Mouse (Mus musculus) heart, embryonic 16.5 days (tissue): ENCODE measurements around the gene Nacc1. TPM values are rescaled to one million over a fixed set of nuclear protein-coding genes. Genes with fewer than 3 reads are reported as not detected.

Source experiments
- ATAC-seq: fragments of 200-750 bp; cut with Nextera tagmentation; replicated peaks from 2 replicates; pipeline ENCODE4 v1.8.0; 2017; ENCODE audit warnings: moderate number of reproducible peaks; ENCODE audit not compliant: insufficient read depth, low FRiP score; ENCODE audit errors: extremely low read depth
- H3K27ac ChIP-seq: fragments of 300-500 bp; sonication (generic); 2 replicates; pipeline ENCODE4 v1.5.1; 2014; ENCODE audit warnings: mild to moderate bottlenecking, low read length, control low read depth, moderate library complexity
- H3K27me3 ChIP-seq: fragments of 300-500 bp; sonication (generic); 2 replicates; pipeline ENCODE4 v1.6.1; 2014; ENCODE audit warnings: low read length, mixed read lengths; ENCODE audit not compliant: control insufficient read depth, insufficient read depth
- H3K36me3 ChIP-seq: fragments of 300-500 bp; sonication (generic); 2 replicates; pipeline ENCODE4 v1.6.1; 2014; ENCODE audit not compliant: control insufficient read depth, insufficient read depth
- H3K4me1 ChIP-seq: fragments of 300-500 bp; sonication (generic); 2 replicates; pipeline ENCODE4 v1.6.1; 2014; ENCODE audit warnings: low read length, mixed read lengths; ENCODE audit not compliant: control insufficient read depth, insufficient read depth
- H3K4me2 ChIP-seq: fragments of 300-500 bp; sonication (generic); 2 replicates; pipeline ENCODE4 v1.6.1; 2014; ENCODE audit warnings: low read depth, mild to moderate bottlenecking, control low read depth, low read length
- H3K4me3 ChIP-seq: fragments of 300-500 bp; sonication (generic); 2 replicates; pipeline ENCODE4 v1.5.1; 2014; ENCODE audit warnings: mild to moderate bottlenecking, control low read depth, low read length
- H3K9ac ChIP-seq: fragments of 300-500 bp; sonication (generic); 2 replicates; pipeline ENCODE4 v1.6.1; 2014; ENCODE audit warnings: low read length, control low read depth
- H3K9me3 ChIP-seq: fragments of 300-500 bp; sonication (generic); replicated peaks from 2 replicates; pipeline ENCODE4 v1.6.1; 2016; ENCODE audit warnings: low read length; ENCODE audit not compliant: control insufficient read depth
- WGBS: fragments of 180-500 bp; shearing (Covaris S2); extraction: QIAGEN DNeasy Blood & Tissue Kit; methylation state at CpG from one replicate; pipeline ENCODE4 v1.1.7; 2014; 5-methylcytosine and 5-hydroxymethylcytosine counted together
- polyA plus RNA-seq: library from polyadenylated mRNA; unstranded; fragments of >200 nt; fragmentation: Nextera tagmentation; extraction: Ambion mirVana; gene quantifications from 2 replicates; pipeline ENCODE4 v1.2.1, GENCODE M21; 2015

Gene Nacc1
- 11.7 and 14.4 TPM in 2 replicates for polyA plus RNA-seq

DNA sequence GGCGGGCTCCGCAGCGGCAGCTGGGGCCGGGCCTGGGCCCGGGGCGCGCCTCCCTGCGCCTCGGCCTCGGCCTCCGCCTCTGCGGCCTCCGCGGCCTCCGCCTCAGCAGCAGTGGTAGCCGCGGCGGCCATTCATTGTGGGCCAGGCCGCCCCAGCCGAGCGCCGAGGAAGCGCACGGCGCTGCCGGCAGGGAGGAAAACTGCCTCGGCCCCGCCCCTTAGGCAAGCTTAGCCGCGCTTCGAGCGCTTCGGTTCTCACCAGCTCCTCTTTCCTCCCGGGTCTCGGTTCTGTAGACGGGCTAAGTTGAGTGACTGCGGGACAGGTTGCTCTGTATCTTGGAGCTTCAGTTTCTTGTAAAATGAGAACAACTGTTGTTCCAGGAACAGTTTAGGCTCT lies at the start of gene Nacc1:
TSS of gene Nacc1 (minus strand) at position 158 of the 396 bp plus-strand sequence.
- H3K9me3 ChIP-seq = no peaks in the 10 kb centered on the region
- H3K9ac ChIP-seq = peak within 1 kb of the TSS; percentile 99
- H3K36me3 ChIP-seq = peaks cover 8% of the 10 kb centered on the region
- peak within 1 kb of the TSS; percentile 95 for H3K4me3 ChIP-seq
- H3K4me1 ChIP-seq = peaks cover 31% of the 10 kb centered on the region
- no peaks in the 10 kb centered on the region for H3K27me3 ChIP-seq
- WGBS = under 1% methylated on average over 37 of the region's 37 CpGs
- peak; percentile 77 for ATAC-seq
- peak within 1 kb of the TSS; percentile 89 for H3K27ac ChIP-seq
- peak within 1 kb of the TSS; percentile 87 for H3K4me2 ChIP-seq

DNA sequence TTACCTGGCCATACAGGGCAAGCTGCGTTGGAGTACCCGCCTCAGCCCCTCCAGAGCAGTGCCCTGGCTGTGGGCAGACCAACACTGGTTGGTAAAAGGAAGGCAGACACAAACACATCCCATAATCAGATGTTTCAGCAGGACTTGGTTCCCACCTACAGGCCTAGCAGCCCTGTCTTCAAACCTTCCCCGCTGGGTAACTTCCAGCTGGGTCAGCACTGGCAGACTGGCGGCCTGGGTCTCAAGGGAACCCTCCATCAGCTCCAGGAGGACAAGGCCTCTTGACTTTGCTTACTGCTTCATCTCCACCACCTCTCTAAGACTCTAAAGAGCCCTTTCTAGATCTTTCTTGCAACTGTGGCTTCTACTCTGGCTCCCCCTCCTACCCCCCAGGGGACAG lies 48.9 kb upstream of the Nacc1 start:
- ATAC-seq = no peak
- 87% methylated on average over 4 of the region's 4 CpGs for WGBS
- Histone ChIP-seq H3K27ac (no peak overlapping the region), H3K27me3 (no peaks in the 10 kb centered on the region), H3K9ac (no peak overlapping the region; the same call in 1 of the 2 replicates), H3K4me2 (no peak overlapping the region), H3K36me3 (no peaks in the 10 kb centered on the region), H3K4me1 (peaks cover 76% of the 10 kb centered on the region), H3K9me3 (no peaks in the 10 kb centered on the region), H3K4me3 (no peak overlapping the region)

DNA sequence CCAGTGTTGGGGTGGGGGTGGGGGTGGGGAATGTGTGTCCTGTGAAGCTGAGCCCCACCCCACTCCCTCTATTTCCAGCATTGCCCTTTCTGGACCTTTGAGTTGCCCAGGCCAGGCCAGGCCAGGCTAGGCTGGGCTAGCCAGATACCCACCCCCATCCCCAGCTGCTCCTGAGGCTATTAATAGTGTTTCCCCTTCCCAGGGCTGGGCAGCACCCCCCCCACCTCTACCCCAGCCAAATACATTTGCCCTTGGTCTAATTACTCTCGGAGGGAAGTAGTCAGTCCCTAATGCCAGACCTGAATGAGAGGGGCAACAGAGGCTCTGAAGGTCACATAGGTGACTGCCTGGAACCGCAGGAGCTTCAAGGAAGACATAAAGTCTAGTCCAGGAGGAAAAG lies 47.9 kb upstream of the Nacc1 start:
- 51% methylated on average over 2 of the region's 2 CpGs for WGBS
- no peaks in the 10 kb centered on the region for H3K27me3 ChIP-seq

DNA sequence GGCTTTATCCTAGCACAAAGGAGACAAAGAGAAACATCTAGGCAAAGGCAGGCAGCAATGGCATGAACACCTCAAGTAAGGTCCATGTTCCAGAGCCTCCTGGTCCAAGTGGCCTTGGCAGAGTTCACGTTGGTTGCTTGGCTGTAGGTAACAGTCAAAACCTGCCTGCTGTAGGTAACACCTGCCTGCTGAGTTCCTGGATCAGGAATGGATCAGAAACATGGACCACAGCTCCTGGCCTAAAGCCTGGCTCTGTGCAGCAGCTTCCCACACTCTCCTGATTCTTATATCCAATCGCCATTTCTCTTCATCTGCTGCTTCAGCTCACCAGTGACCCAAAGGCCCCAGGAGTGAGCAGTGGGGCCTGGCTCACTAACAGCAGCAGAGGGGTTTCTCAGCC lies 47.0 kb upstream of the Nacc1 start:
- Histone ChIP-seq H3K4me1 (peaks cover 85% of the 10 kb centered on the region), H3K4me3 (no peak overlapping the region), H3K4me2 (no peak overlapping the region), H3K27me3 (no peaks in the 10 kb centered on the region), H3K9me3 (no peaks in the 10 kb centered on the region), H3K27ac (no peak overlapping the region), H3K9ac (no peak overlapping the region), H3K36me3 (no peaks in the 10 kb centered on the region)
- 87% methylated on average over 2 of the region's 2 CpGs for WGBS
- ATAC-seq = no peak

More for the DNA sequence above, 47.9 kb upstream of the Nacc1 start:
- peaks cover 81% of the 10 kb centered on the region for H3K4me1 ChIP-seq
- ATAC-seq = peak; percentile 57; the same call in 1 of the 2 replicates
- H3K27ac ChIP-seq = peak overlapping the region; percentile 67
- no peaks in the 10 kb centered on the region for H3K36me3 ChIP-seq
- H3K4me3 ChIP-seq = no peak overlapping the region
- H3K9ac ChIP-seq = peak overlapping the region; percentile 67
- H3K9me3 ChIP-seq = no peaks in the 10 kb centered on the region
- H3K4me2 ChIP-seq = no peak overlapping the region

DNA sequence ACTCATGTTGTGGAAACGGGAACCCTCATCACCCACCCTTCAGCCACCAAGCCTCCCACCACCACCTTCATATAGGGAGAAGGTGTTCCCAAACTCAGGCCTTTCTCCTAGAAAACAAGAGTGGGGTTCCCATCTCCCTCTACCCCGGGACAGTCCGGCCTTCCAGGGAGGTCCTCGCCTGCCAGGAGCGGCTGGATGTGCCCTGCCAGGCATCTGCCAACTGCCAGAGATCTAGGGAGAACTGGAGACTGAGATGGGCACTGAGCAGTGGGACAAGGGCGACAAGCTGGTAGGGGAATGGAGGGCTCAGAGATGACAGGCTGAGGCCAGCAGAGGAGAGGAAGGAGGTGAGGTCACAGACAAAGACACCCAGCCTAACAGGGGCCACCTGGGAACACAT lies 46.3 kb upstream of the Nacc1 start:
- ATAC-seq = no peak
- peaks cover 83% of the 10 kb centered on the region for H3K4me1 ChIP-seq

DNA sequence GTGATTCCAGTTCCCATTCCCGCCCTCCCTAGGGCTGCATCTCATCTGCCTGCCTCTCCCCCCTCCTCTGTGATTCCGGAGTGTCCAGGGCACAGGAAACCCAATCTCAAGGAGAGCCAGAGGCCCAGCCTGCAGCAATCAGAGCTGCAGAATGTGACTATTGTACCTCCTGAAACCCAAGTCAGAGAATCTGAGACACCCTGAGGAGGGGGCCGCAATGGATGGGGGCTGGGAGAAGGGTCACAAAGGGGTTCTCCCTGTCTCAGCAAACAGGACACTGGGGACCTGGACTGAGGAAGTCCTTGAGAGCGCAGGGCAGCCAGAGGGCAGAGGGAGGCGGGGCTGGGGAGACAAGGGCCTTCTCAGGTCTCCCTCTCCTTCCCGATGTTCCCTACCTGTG lies 45.3 kb upstream of the Nacc1 start:
- no peaks in the 10 kb centered on the region for H3K27me3 ChIP-seq
- H3K9me3 ChIP-seq = no peaks in the 10 kb centered on the region
- H3K27ac ChIP-seq = peak overlapping the region; percentile 2; the same call in 1 of the 2 replicates
- no peaks in the 10 kb centered on the region for H3K36me3 ChIP-seq
- 41% methylated on average over 6 of the region's 6 CpGs for WGBS
- no peak overlapping the region for H3K4me2 ChIP-seq
- no peak overlapping the region for H3K4me3 ChIP-seq
- 0 out of 2 replicates have a peak, but pooled peaks have one; percentile 5 for ATAC-seq
- H3K9ac ChIP-seq = peak overlapping the region; percentile 56
- H3K4me1 ChIP-seq = peaks cover 75% of the 10 kb centered on the region

More for the DNA sequence above, 46.3 kb upstream of the Nacc1 start:
- Histone ChIP-seq H3K4me3 (no peak overlapping the region), H3K27me3 (no peaks in the 10 kb centered on the region), H3K9ac (no peak overlapping the region), H3K36me3 (no peaks in the 10 kb centered on the region), H3K9me3 (no peaks in the 10 kb centered on the region), H3K4me2 (no peak overlapping the region), H3K27ac (no peak overlapping the region)
- WGBS = 84% methylated on average over 6 of the region's 6 CpGs

DNA sequence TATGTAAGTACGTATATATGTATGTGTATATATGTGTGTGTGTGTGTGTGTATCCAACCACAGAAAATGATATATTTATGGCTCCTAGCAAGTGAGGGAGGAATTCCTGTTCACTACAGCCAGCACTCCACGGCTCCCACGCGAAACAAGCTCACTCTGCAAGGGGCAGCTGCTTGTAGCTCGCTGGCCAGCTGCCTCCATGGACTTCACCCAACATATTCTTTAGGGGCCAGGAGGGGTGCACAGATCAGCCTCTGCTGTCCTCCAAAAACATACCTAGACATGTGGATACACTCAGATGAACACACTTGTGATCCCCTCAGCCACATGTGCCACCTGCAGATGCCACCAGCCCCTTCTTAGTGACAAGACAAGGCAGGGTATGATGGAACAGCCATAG lies 44.9 kb upstream of the Nacc1 start:
- no peak overlapping the region for H3K4me3 ChIP-seq
- 47% methylated on average over 5 of the region's 5 CpGs for WGBS
- H3K36me3 ChIP-seq = no peaks in the 10 kb centered on the region
- H3K4me1 ChIP-seq = peaks cover 73% of the 10 kb centered on the region
- H3K27ac ChIP-seq = peak overlapping the region; percentile 86; the same call in 1 of the 2 replicates
- no peak for ATAC-seq
- H3K9me3 ChIP-seq = no peaks in the 10 kb centered on the region
- no peak overlapping the region for H3K4me2 ChIP-seq
- peak overlapping the region; percentile 24; the same call in 1 of the 2 replicates for H3K9ac ChIP-seq
- H3K27me3 ChIP-seq = no peaks in the 10 kb centered on the region

DNA sequence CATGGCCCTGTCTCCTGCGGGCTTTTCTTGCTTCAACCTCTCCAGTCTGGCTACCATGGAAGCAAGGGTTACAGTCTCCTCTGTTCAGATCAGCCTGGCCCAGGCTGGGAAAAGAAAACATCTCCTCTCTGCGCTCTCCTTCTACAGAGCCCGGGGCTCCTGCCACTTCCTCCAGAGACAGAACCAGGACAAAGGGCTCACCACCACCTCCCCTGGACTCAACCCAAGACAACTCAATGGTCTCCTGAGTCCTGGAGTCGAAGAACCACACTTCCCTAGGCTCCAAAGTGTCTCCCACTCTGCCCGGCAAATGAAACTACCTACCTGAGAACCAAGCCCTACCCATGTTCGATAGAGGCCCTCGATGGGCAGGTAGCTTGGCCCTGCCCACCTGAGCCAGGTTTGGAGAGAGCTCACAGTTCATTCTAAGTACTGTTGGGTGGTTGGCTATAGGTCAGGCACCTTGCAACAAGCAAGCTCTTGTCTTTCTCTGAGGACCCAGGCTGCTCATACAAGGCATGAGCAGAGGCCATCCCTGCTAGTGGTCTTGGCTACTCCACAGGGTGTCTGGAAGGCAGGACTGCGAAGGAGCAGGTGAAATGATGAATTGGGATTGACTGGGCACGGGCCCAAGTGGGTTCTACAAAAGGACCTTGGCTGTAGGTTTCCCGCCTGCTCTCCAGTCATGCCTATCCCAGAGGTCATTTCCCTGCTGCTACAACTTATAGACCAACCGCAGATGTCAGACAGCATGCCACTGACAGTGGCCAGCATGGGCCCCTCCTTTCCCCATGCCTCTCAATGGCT lies 43.9 kb upstream of the Nacc1 start:
- H3K4me3 ChIP-seq = no peak overlapping the region
- no peak for ATAC-seq
- WGBS = 55% methylated on average over 11 of the region's 11 CpGs
- H3K4me1 ChIP-seq = peaks cover 71% of the 10 kb centered on the region
- no peaks in the 10 kb centered on the region for H3K36me3 ChIP-seq
- peak overlapping the region; percentile 86 for H3K27ac ChIP-seq
- H3K4me2 ChIP-seq = peak overlapping the region; percentile 5; the same call in 1 of the 2 replicates
- peak overlapping the region; percentile 31 for H3K9ac ChIP-seq
- no peaks in the 10 kb centered on the region for H3K27me3 ChIP-seq
- H3K9me3 ChIP-seq = no peaks in the 10 kb centered on the region
